Comparison of ENCODE assay signal across 8 mouse cellular contexts in genomic region chr4:102572031-102572430, GRCm38 (mm10).
A peak's percentile ranks its signal among the peaks of the same experiment; 100 is the strongest.
DNase-seq lines count a peak whose midpoint lies in the region; ATAC-seq and TF ChIP-seq lines count a peak whose summit lies in the region.

No protein-coding gene starts in this region.

- no peak for ATAC-seq in lung, embryonic 16.5 days (ENCODE audit: low read depth)
- no peak for ATAC-seq in forebrain, postnatal 0 days
- no peak for ATAC-seq in liver, embryonic 14.5 days (ENCODE audit: insufficient read depth)

- H3K9me3 ChIP-seq in lung, embryonic 16.5 days (ENCODE audit: control insufficient read depth, low read length): no peaks in the 10 kb centered on the region
- H3K9me3 ChIP-seq in forebrain, postnatal 0 days (ENCODE audit: low read length): no peaks in the 10 kb centered on the region
- no peaks in the 10 kb centered on the region for H3K9me3 ChIP-seq in liver, embryonic 14.5 days (ENCODE audit: control insufficient read depth, low read length)

- H3K27ac ChIP-seq in lung, embryonic 16.5 days (ENCODE audit: low read length): peak overlapping the region; percentile 47
- no peak overlapping the region for H3K27ac ChIP-seq in forebrain, postnatal 0 days (ENCODE audit: low read depth, low read length)
- no peak overlapping the region for H3K27ac ChIP-seq in liver, embryonic 14.5 days

- peak overlapping the region; percentile 46 for H3K4me2 ChIP-seq in lung, embryonic 16.5 days (ENCODE audit: low read depth, low read length)
- H3K4me2 ChIP-seq in forebrain, postnatal 0 days (ENCODE audit: low read depth): peak overlapping the region; percentile 4; the same call in 1 of the 2 replicates
- peak overlapping the region; percentile 84 for H3K4me2 ChIP-seq in liver, embryonic 14.5 days (ENCODE audit: low read depth)

- TF ChIP-seq EP300 in liver, embryonic 14.5 days (IDR thresholded peaks at IDR 0.05; ENCODE audit: low read depth): no peak

- no peak for DNase-seq in lung, postnatal 4 days
- no peak for DNase-seq in forebrain, postnatal 0 days
- DNase-seq in liver, embryonic 14.5 days (ENCODE audit: low read depth in 3 of 3, low spot score in 3 of 3): no peak
- DNase-seq in spleen, postnatal 10 days (ENCODE audit: low spot score in 2 of 2): peak; percentile 28 to 48
- DNase-seq in embryo, embryonic 9.5 days (ENCODE audit: extremely low spot score): no peak
- no peak for DNase-seq in adrenal gland, postnatal 10 days
- DNase-seq in frontal cortex, postnatal 14 days (ENCODE audit: low spot score in 2 of 2): no peak

- H3K36me3 ChIP-seq in lung, embryonic 16.5 days (ENCODE audit: control insufficient read depth, insufficient read depth, low read length): no peaks in the 10 kb centered on the region
- H3K36me3 ChIP-seq in forebrain, postnatal 0 days (ENCODE audit: insufficient read depth): no peaks in the 10 kb centered on the region
- no peaks in the 10 kb centered on the region for H3K36me3 ChIP-seq in liver, embryonic 14.5 days (replicated peaks; ENCODE audit: control insufficient read depth, insufficient read depth, low read depth)

- peak overlapping the region; percentile 63 for H3K9ac ChIP-seq in lung, embryonic 16.5 days (ENCODE audit: low read length)
- no peak overlapping the region for H3K9ac ChIP-seq in forebrain, postnatal 0 days
- H3K9ac ChIP-seq in liver, embryonic 14.5 days (replicated peaks): peak overlapping the region; percentile 60

- TF ChIP-seq CTCF in forebrain, postnatal 0 days (IDR thresholded peaks at IDR 0.05; ENCODE audit: low read depth): no peak
- TF ChIP-seq CTCF in liver, embryonic 14.5 days (IDR thresholded peaks at IDR 0.05; ENCODE audit: low read depth): no peak

- no peaks in the 10 kb centered on the region for H3K27me3 ChIP-seq in lung, embryonic 16.5 days (ENCODE audit: control insufficient read depth, insufficient read depth, low read depth, low read length)
- H3K27me3 ChIP-seq in forebrain, postnatal 0 days (ENCODE audit: insufficient read depth, low read length): no peaks in the 10 kb centered on the region
- no peaks in the 10 kb centered on the region for H3K27me3 ChIP-seq in liver, embryonic 14.5 days (ENCODE audit: control insufficient read depth, insufficient read depth, low read length)

- peaks cover 38% of the 10 kb centered on the region for H3K4me1 ChIP-seq in lung, embryonic 16.5 days (replicated peaks; ENCODE audit: control insufficient read depth, insufficient read depth, low read length)
- H3K4me1 ChIP-seq in forebrain, postnatal 0 days (ENCODE audit: insufficient read depth): peaks cover 10% of the 10 kb centered on the region; the same call in 1 of the 2 replicates
- H3K4me1 ChIP-seq in liver, embryonic 14.5 days (replicated peaks; ENCODE audit: control insufficient read depth in 2 of 2, insufficient read depth in 2 of 2, low read length in 1 of 2): peaks cover 27 to 62% of the 10 kb centered on the region in 2 experiments

- 54% methylated on average over 6 of the region's 6 CpGs for WGBS in lung, embryonic 16.5 days
- 68% methylated on average over 6 of the region's 6 CpGs for WGBS in forebrain, postnatal 0 days
- WGBS in liver, embryonic 14.5 days (ENCODE audit: insufficient replicate concordance): 22% methylated on average over 6 of the region's 6 CpGs

- H3K4me3 ChIP-seq in lung, embryonic 16.5 days (ENCODE audit: low read length): peak overlapping the region; percentile 44
- no peak overlapping the region; the same call in 1 of the 2 replicates for H3K4me3 ChIP-seq in forebrain, postnatal 0 days (ENCODE audit: low read depth, low read length)
- H3K4me3 ChIP-seq in liver, embryonic 14.5 days (ENCODE audit: insufficient read depth in 1 of 2, low read depth in 2 of 2, low read length in 2 of 2): peak overlapping the region; percentile 40 to 41

Comparison
In these comparisons a context has a peak if more than half of its experiments do, and no peak if none do; other contexts are left out.
1. H3K4me2 ChIP-seq: peak in every context shown above with its lines; median percentile 84 in liver, embryonic 14.5 days; 46 in lung, embryonic 16.5 days; 4 in forebrain, postnatal 0 days.
2. DNase-seq: peak in spleen, postnatal 10 days (2 of 2); none in lung, postnatal 4 days (0 of 2), forebrain, postnatal 0 days (single experiment), liver, embryonic 14.5 days (0 of 3), embryo, embryonic 9.5 days (single experiment), adrenal gland, postnatal 10 days (single experiment) and frontal cortex, postnatal 14 days (0 of 2).